Comparison of ENCODE assay signal across 8 mouse cellular contexts in the genomic region with DNA sequence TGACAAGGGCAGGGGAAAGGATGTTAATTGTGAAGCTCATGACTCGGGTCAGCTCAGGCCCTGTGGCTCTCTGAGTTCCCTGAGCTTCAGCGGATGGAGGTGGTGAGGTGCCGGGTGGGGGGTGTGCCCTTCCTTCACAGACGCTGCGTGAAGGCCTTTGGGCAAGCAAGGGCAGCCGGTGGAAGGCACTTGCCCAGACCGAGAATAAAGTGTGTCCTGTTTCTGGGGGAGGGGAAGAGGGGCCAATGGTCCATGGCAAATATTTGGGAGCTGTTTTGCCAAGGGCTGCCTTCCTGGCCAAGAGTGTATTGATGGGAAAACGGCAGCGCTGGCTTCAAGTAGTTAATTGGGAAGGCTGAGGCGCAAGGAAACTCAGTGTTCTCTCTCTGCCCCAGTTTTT. TPM values are rescaled to one million over a fixed set of nuclear protein-coding genes. Genes with fewer than 3 reads are reported as not detected.
DNase-seq lines count a peak whose midpoint lies in the region; ATAC-seq and TF ChIP-seq lines count a peak whose summit lies in the region.

No protein-coding gene starts in this region.

- intact Hi-C loops in gastrocnemius, adult 2 months (cut with DNase I): no loop called here

- no peak for ATAC-seq in limb, embryonic 14.5 days (ENCODE audit: low FRiP score, low read depth)

- H3K27ac ChIP-seq in gastrocnemius, adult 2 months: peak overlapping the region; percentile 54
- H3K27ac ChIP-seq in limb, embryonic 14.5 days (replicated peaks; ENCODE audit: low read depth, low read length): peak overlapping the region; percentile 79

- no peak for TF ChIP-seq POLR2A in limb, embryonic 14.5 days (IDR thresholded peaks at IDR 0.05; ENCODE audit: borderline replicate concordance, extremely low read depth, insufficient read depth, insufficient read length)

- H3K4me2 ChIP-seq in limb, embryonic 14.5 days (replicated peaks; ENCODE audit: low read depth, low read length, severe bottlenecking): peak overlapping the region; percentile 86

- 5% methylated on average over 10 of the region's 10 CpGs for WGBS in limb, embryonic 14.5 days

- peaks cover 8% of the 10 kb centered on the region; the same call in 1 of the 2 replicates for H3K27me3 ChIP-seq in limb, embryonic 14.5 days (ENCODE audit: control insufficient read depth, insufficient read depth, low read length)

- H3K9me3 ChIP-seq in limb, embryonic 14.5 days (ENCODE audit: control insufficient read depth, low read length): no peaks in the 10 kb centered on the region

- DNase-seq in gastrocnemius, adult 2 months: no peak
- DNase-seq in gastrocnemius, postnatal 25 days: no peak
- peak; percentile 34 to 52 for DNase-seq in cerebellum, postnatal 10 days
- peak; percentile 20 to 45 for DNase-seq in frontal cortex, adult 2 months (ENCODE audit: extremely low spot score in 1 of 2, low spot score in 1 of 2)
- DNase-seq in limb, embryonic 14.5 days (ENCODE audit: low spot score): no peak
- DNase-seq in adrenal gland, postnatal 25 days: no peak
- no peak for DNase-seq in heart, adult 9 months (ENCODE audit: low spot score in 2 of 2)
- no peak for DNase-seq in adipocyte (ENCODE audit: low spot score)

- peaks cover 34% of the 10 kb centered on the region for H3K36me3 ChIP-seq in limb, embryonic 14.5 days (ENCODE audit: control insufficient read depth, insufficient read depth, low read length)

- peak overlapping the region; percentile 91 for H3K9ac ChIP-seq in limb, embryonic 14.5 days (ENCODE audit: low read depth, low read length, severe bottlenecking)

- TF ChIP-seq CTCF in gastrocnemius, adult 2 months (IDR thresholded peaks at IDR 0.05): no peak

- peaks cover 24% of the 10 kb centered on the region for H3K4me1 ChIP-seq in limb, embryonic 14.5 days (ENCODE audit: control insufficient read depth, insufficient read depth, low read length)

- H3K4me3 ChIP-seq in gastrocnemius, adult 2 months: peak overlapping the region; percentile 68
- H3K4me3 ChIP-seq in limb, embryonic 14.5 days (replicated peaks; ENCODE audit: low read length): peak overlapping the region; percentile 71

RNA-seq across cellular contexts. Expression of a gene that starts 1.4 kb away (rescaled TPM):
- 10 to 100 TPM; 30.7 to 35.6 TPM for total RNA-seq in gastrocnemius, adult 2 months (2021)
- 10 to 100 TPM; 18.8 to 34.8 TPM for total RNA-seq in gastrocnemius, postnatal 25 days (2021)
- polyA plus RNA-seq in frontal cortex, adult 2 months (2012; rRNA removed): 125 and 137 TPM in 2 replicates
- polyA plus RNA-seq in limb, embryonic 14.5 days (2012; rRNA removed): 421 and 443 TPM in 2 replicates
- 474 and 556 TPM in 2 replicates for polyA plus RNA-seq in limb, embryonic 14.5 days (2014; fragmentation: Nextera tagmentation; extraction: Ambion mirVana)
- total RNA-seq in adrenal gland, postnatal 25 days (2021): 29.4 and 36.9 TPM in 2 replicates

RNA-seq across cellular contexts. Expression of a gene that starts 42.9 kb away (rescaled TPM):
- total RNA-seq in gastrocnemius, adult 2 months (2021): not detected
- total RNA-seq in gastrocnemius, postnatal 25 days (2021): not detected
- polyA plus RNA-seq in frontal cortex, adult 2 months (2012; rRNA removed): 0.13 and 0.24 TPM in 2 replicates
- 0.04 and 0.06 TPM in 2 replicates for polyA plus RNA-seq in limb, embryonic 14.5 days (2012; rRNA removed)
- not detected in 2 replicates for polyA plus RNA-seq in limb, embryonic 14.5 days (2014; fragmentation: Nextera tagmentation; extraction: Ambion mirVana)
- total RNA-seq in adrenal gland, postnatal 25 days (2021): not detected in 2 replicates

Comparison
In these comparisons a context has a peak if more than half of its experiments do, and no peak if none do; other contexts are left out.
1. DNase-seq: peak in cerebellum, postnatal 10 days (2 of 2) and frontal cortex, adult 2 months (2 of 2); none in gastrocnemius, adult 2 months (single experiment), gastrocnemius, postnatal 25 days (single experiment), limb, embryonic 14.5 days (single experiment), adrenal gland, postnatal 25 days (single experiment), heart, adult 9 months (0 of 2) and adipocyte (single experiment).